Mouse (Mus musculus) bone marrow macrophage, adult 2 months (primary cell): ENCODE data around the gene Pde4d. TPM values are rescaled to one million over a fixed set of nuclear protein-coding genes. Genes with fewer than 3 reads are reported as not detected.

Source experiments
- H3K27ac ChIP-seq: 2 replicates; pipeline ENCODE4 v1.5.1; 2012; ENCODE audit warnings: low read depth, low read length; ENCODE audit not compliant: insufficient read depth
- H3K4me1 ChIP-seq: 2 replicates; pipeline ENCODE4 v1.6.1; 2012; ENCODE audit warnings: low read length; ENCODE audit not compliant: control insufficient read depth, insufficient read depth
- H3K4me3 ChIP-seq: 2 replicates; pipeline ENCODE4 v1.5.1; 2012; ENCODE audit warnings: mild to moderate bottlenecking, low read length, moderate library complexity; ENCODE audit not compliant: insufficient read depth
- CTCF ChIP-seq: IDR thresholded peaks from 2 replicates; pipeline ENCODE4 v1.5.1; 2012; ENCODE audit warnings: low read depth, mild to moderate bottlenecking, low read length, moderate library complexity
- POLR2A ChIP-seq: IDR thresholded peaks from 2 replicates; pipeline ENCODE4 v1.6.1; 2012; ENCODE audit warnings: mild to moderate bottlenecking, low read depth, low read length, borderline replicate concordance
- polyA plus RNA-seq: library from polyadenylated mRNA; stranded (reverse); fragments of >200 nt; gene quantifications from 2 replicates; pipeline ENCODE4 v1.2.4, GENCODE M21; 2012; ENCODE audit not compliant: missing spikeins, insufficient read depth, insufficient read length

Pde4d gene
- polyA plus RNA-seq, 1 experiment: 1.8 TPM

DNA sequence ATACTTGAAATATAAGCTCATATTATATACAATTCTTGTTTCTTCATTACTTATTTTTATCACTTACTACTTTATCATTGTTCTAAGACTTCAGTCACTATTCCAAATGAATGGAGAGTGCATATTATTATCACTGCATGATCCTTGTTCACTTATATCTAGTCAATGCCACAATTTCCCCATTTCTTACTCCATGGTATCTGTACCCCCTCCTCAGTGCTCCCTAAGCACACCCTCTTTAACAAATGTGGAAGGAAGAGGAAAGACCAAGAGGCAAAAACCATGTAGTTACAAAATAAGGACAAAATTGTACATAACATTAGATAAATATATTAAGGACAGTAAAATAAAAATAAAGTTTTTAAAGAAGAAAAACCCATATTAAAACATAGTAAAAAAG lies 216.8 kb downstream of the Pde4d start:
- no peak overlapping the region for H3K4me3 ChIP-seq
- TF ChIP-seq CTCF: no peak
- TF ChIP-seq POLR2A: no peak
- H3K27ac ChIP-seq: no peak overlapping the region
- H3K4me1 ChIP-seq: 0 out of 2 replicates have a peak, but pooled peaks cover 2% of the 10 kb centered on the region

DNA sequence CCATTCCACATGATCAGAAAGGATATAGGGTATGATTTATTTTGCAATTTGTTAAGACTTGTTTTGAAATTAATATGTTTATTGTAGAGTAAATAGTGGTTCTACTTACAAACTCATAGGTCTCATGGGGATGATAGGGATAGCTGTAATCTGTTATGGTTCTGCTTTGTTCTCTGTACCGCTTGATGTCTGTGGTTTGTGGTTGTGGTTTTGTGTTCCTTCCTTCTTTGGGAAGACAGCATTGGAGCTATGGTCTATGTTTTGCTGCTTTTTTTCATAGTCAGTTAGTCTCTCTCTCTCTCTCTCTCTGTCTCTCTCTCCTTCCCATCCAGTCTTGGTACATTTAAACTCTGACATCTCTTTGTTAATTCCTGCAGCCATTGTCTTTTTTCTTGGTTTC lies 217.3 kb downstream of the Pde4d start:
- H3K4me3 ChIP-seq: no peak overlapping the region
- TF ChIP-seq CTCF (no peak), POLR2A (no peak)
- 0 out of 2 replicates have a peak, but pooled peaks cover 2% of the 10 kb centered on the region for H3K4me1 ChIP-seq
- no peak overlapping the region for H3K27ac ChIP-seq

- TF ChIP-seq POLR2A: no peak
- TF ChIP-seq CTCF: no peak
- 0 out of 2 replicates have a peak, but pooled peaks cover 2% of the 10 kb centered on the region for H3K4me1 ChIP-seq
- H3K27ac ChIP-seq: no peak overlapping the region
- H3K4me3 ChIP-seq: no peak overlapping the region
Observed at GRCm38 (mm10) chr13:108677056-108677455, 227.3 kb downstream of the Pde4d start.

- peaks cover 18% of the 10 kb centered on the region for H3K4me1 ChIP-seq
- TF ChIP-seq CTCF: no peak
- no peak for TF ChIP-seq POLR2A
- no peak overlapping the region for H3K4me3 ChIP-seq
- no peak overlapping the region for H3K27ac ChIP-seq
Observed at GRCm38 (mm10) chr13:108683018-108683417, 233.3 kb downstream of the Pde4d start.

DNA sequence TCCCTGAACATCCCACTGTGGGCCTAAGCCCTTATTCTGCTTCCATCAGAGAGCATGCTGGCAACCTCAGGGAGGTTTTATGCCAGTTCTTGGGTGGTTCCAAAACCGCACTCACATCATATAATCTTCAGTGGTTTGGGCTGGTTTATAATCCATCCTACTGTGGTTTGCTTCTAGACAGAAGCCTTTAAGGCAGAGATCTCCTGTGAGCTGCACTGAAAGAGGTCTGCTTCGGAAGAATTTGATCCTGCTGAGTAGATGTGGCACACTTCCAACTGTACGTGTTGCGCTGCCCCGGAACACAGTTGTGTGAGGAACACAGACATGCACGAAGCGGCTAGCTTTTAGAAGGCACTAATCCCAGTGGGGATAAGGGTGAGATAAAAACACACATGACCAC lies 236.1 kb downstream of the Pde4d start:
- Histone ChIP-seq H3K27ac (no peak overlapping the region), H3K4me3 (no peak overlapping the region), H3K4me1 (peaks cover 18% of the 10 kb centered on the region)
- no peak for TF ChIP-seq CTCF
- TF ChIP-seq POLR2A: no peak

DNA sequence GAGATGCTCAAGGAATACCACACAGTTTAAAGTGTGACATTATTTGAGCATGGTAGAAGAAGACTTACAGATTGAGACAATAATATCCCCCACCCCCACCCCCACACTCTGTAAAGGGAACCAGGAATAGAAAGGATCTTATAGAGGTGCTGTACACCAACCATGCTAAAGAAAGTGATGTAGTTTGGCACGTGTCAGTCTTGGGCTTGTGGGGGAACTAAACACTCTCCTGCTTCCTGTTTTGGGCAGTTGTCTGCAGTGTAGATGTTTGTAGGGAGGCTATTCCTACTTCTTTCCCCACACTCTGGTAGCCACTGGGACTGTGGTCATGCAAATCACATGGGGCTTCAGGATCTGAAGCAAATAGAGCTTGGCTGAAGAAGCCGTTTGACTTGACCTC lies 236.5 kb downstream of the Pde4d start:
- Histone ChIP-seq H3K4me3 (no peak overlapping the region), H3K27ac (peak overlapping the region; percentile 68), H3K4me1 (peaks cover 18% of the 10 kb centered on the region)
- no peak for TF ChIP-seq CTCF
- no peak for TF ChIP-seq POLR2A

GRCm38 (mm10) chr13:108686807-108687206 lies 237.1 kb downstream of the Pde4d start:
- Histone ChIP-seq H3K27ac (peak overlapping the region; percentile 68), H3K4me3 (no peak overlapping the region), H3K4me1 (peaks cover 18% of the 10 kb centered on the region)
- TF ChIP-seq POLR2A (no peak), CTCF (no peak)

- H3K4me1 ChIP-seq: peaks cover 7% of the 10 kb centered on the region; the same call in 1 of the 2 replicates
Observed at GRCm38 (mm10) chr13:108692883-108693550, 243.3 kb downstream of the Pde4d start.

DNA sequence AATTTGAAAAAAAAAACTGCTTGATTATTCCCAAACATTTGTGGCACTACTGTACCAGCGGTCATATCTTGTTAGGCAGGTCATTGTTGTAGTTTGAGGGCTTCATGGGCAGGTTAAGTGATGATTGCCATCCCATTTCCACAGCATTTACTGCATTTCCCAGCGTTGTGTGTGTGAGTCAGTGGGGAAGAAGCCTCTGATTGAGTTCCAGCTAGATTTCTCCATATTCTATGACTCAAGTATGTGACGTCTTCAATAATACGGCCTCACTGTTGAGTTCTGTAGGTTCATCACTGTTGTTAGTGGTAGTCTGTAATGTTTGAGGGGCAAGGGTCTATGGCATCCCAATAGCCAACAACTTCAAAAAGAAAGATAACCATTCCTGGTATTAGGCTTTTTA lies 255.7 kb downstream of the Pde4d start:
- Histone ChIP-seq H3K27ac (no peak overlapping the region), H3K4me3 (no peak overlapping the region), H3K4me1 (no peaks in the 10 kb centered on the region)
- no peak for TF ChIP-seq POLR2A
- TF ChIP-seq CTCF: no peak

More at GRCm38 (mm10) chr13:108692883-108693550, 243.3 kb downstream of the Pde4d start:
- no peak for TF ChIP-seq POLR2A
- TF ChIP-seq CTCF: no peak
- Histone ChIP-seq H3K27ac (no peak overlapping the region), H3K4me3 (no peak overlapping the region)

DNA sequence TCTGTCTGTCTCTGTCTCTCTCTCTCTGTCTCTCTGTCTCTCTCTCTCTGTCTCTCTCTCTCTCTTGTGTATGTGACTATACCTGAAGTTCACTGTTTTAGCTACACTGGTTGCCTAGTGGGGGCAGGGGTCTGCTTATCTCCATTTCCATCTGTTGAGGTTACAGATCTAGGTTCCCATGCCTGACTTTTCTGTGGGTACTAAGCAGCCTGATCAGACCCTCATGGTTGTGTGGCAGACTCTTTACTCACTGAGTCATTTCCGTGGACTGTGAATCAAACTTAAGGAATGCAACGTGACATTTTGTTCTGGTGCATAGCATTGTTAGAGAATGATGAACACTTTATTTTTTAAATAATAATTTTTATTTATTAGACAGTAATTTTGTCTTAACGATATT lies 264.3 kb downstream of the Pde4d start:
- Histone ChIP-seq H3K4me3 (no peak overlapping the region), H3K27ac (no peak overlapping the region), H3K4me1 (no peaks in the 10 kb centered on the region)
- TF ChIP-seq CTCF (no peak), POLR2A (no peak)
